Mouse (Mus musculus): ENCODE measurements around the gene Acp6. TPM values are rescaled to one million over a fixed set of nuclear protein-coding genes. Genes with fewer than 3 reads are reported as not detected.
A peak's percentile ranks its signal among the peaks of the same experiment; 100 is the strongest.

Acp6 gene
- total and polyA plus RNA-seq, 3 experiments: 42.1 to 50.0 (median 49.4) TPM

DNA sequence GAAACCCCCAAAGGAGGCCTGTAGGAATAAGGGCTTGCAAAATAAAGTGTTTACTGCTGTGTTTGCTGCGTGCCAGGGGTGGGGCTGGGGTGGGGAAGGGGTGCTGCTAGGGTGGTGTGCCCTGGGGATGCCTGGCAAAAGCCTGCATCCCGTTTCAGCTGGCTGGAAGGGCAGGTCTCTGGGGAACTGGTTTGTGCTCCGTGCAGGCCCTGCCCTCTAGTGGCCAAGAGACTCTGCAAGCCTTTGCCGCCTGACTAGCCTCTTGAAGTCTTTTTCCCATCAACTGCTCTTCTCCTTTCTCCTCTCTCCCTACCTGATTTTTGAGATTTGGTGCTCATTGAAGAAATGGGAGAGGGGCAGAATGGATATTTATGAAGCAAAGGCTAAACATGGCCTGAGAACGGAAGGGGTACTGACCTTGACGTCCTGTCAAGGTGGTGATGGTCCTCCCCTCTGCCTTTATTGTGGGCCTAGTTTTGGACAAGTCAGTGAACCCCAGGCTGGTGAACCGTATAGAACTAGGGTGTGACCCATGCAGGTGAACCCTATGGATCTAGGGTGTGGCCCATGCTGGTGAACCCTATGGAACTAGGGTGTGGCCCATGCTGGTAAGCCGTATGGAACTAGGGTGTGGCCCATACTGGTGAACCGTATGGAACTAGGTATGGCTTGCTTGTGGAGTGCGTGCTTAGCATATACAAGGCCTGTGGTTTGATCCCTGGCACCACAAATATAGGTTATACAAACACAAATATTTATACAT is 26.7 kb downstream of the Acp6 start:
- peak; percentile 71 for DNase-seq

GRCm38 (mm10) chr3:97196571-97196970 is 38.0 kb downstream of the Acp6 start:
- no peak for DNase-seq

- no peak for DNase-seq
These were observed 40.7 kb downstream of the Acp6 start for GRCm38 (mm10) chr3:97199261-97199660.

DNA sequence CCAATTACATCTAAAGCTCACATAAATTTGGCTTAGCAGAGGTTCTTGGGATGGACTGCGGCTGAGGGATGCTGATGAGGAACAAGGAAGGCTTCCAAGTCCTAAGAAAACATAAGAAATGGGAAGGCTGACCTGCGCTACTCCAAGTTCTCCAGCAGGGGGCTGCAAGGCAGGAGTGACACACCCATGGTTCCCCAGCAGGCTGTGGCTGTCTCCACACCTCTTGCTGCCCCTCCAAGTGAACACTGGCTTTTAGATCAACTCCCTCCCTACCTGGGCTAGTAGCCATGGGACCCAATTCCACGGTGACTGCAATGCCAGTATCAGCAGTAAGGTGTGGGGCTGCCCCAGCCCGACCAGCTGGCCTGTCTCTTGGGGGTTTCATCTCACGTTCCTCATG is 43.4 kb downstream of the Acp6 start:
- peak; percentile 51 for DNase-seq

DNA sequence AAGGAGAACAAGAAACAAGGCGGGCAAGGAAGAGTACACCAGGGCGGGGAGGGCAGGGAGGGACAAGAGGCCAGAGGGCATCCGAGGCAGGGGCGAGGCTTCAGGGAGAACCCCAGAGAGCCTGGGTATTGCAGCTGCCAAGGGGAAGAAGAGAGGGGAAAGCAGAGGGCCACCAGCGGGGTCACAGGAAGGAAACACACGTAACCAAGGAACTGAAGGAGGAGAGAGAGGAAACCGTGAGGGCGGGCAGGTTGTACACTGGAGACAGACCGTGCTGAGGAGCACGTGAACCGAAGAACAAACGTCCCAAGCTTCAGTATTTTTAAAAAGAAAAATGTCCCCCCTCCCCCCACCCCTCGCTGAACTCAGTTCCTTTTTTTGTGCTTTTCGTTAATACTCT is 45.3 kb downstream of the Acp6 start:
- DNase-seq: no peak

GRCm38 (mm10) chr3:97206521-97206920 is 47.9 kb downstream of the Acp6 start:
- DNase-seq: no peak

DNA sequence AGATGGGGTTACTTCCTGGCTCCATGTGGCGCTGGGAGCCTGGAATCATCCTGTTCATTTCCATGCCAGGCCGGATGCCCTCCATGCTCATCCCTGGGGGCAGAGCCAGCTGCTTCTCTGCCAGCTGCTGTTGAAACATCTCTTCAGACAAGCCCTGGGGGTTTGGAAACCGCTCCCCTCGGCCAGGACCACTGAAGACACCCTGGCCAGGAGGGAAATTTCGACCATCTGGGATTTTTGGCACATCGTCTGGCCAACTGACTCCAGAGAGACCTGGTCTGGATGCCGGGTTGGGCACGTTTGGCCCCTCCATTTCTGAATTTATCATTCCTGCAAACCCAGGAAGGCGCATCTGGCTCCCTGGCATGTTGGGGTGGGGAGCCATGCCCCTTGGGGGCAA is 50.8 kb downstream of the Acp6 start:
- no peak for DNase-seq

- no peak for DNase-seq
These were observed 52.6 kb downstream of the Acp6 start for GRCm38 (mm10) chr3:97211177-97211576.

GRCm38 (mm10) chr3:97213871-97214270 is 55.3 kb downstream of the Acp6 start:
- DNase-seq: no peak

DNA sequence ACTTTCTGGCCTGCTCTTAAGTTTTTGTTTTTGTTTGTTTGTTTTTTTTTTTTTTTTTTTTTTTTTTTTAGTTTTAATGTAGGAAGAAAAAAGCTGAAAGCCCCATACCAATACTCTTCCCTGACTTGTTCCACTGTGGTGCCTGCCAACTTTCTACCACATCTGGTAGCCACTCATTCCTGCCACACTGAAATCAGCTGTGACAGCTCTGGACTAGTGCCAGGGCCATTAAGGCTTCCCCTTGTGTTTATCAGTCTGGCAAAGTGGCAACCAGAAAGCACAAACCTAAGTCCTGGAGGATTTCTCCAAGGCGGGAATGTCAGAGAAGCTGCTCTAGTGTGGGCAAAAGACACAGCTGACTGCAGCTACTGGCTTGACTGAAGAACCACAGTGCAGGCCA is 55.9 kb downstream of the Acp6 start:
- DNase-seq: peak; percentile 47

DNA sequence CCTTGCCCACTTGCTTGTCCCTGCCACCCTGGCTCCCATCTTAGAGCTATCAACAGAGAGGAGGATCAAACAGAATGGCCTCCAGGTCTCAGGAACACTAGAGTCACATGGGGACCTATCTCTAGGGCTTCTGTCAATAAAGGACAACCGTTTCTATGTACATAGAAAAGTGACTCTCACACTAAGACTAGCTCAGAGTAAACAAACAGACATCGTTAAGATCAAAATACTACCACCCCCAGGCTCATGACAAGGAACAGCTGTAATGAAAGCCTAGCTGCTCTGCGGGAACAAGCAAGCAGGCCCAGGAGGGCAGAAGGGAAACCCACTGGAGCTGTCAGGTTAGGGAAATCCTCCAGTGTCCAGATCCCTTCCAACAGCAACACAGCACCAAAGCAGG is 56.9 kb downstream of the Acp6 start:
- no peak for DNase-seq

- DNase-seq: no peak
These were observed 64.7 kb downstream of the Acp6 start for GRCm38 (mm10) chr3:97223261-97223660.

GRCm38 (mm10) chr3:97225231-97225630 is 66.7 kb downstream of the Acp6 start:
- DNase-seq: peak; percentile 28

- DNase-seq: peak; percentile 20
These were observed 68.1 kb downstream of the Acp6 start for GRCm38 (mm10) chr3:97226719-97227118.

Other genes with a start within 250 kb of the Acp6 start
- not detected for gene Gja8, start 232.8 kb upstream of the Acp6 start, total RNA-seq (2021)
- not detected in 2 replicates for gene Gja8, start 232.8 kb upstream of the Acp6 start, polyA plus RNA-seq (2012; rRNA removed)
- 10 to 100 TPM; 13.1 to 16.9 TPM for gene Bcl9, start 139.1 kb downstream of the Acp6 start, total RNA-seq (2021)
- 10.2 and 14.4 TPM in 2 replicates for gene Bcl9, start 139.1 kb downstream of the Acp6 start, polyA plus RNA-seq (2012; rRNA removed)

Measured in adrenal gland, adult 2 months (tissue).